Mouse (Mus musculus): ENCODE results near the gene Fbxl8.

DNA sequence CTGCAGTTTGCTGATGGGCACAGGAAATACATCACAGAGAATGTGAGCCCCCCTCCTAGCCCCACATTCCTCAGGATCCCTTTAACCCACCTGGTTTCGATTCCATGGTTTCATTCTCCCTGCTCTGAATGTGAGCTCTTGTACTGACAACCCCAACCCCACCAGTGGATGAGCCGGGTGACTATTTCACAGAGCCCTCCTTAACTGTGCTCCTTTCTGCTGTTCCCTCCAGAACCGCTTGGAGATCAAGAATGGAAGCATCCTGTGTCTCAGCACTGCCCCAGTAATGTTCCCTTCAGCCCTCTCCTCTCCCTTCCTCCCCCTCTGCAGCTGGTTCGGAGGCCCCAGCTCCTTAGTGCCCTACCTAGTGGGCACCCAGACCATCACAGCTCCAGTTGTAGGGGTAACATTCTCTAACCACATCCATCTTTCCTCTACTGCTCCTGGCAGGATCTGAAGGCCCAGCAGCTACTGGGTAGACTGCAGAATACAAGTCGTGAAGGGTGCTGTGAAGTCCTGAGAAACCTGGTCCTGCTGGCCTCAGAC, 41.8 kb downstream of the Fbxl8 start:
- TF ChIP-seq GATA1 (IDR thresholded peaks at IDR 0.05; ENCODE audit: borderline replicate concordance, low read length) (no peak), FLI1 (IDR thresholded peaks at IDR 0.05; ENCODE audit: low read length) (no peak)

Data from megakaryocyte, embryonic 14.5 days (primary cell).